Mouse (Mus musculus) inflammation-experienced regulatory T-cells, adult 6 months (primary cell): ENCODE data around the gene Mknk2. TPM values are rescaled to one million over a fixed set of nuclear protein-coding genes. Genes with fewer than 3 reads are reported as not detected.

Experiments
- ATAC-seq: one replicate; pipeline ENCODE4 v1.8.0; 2017
- polyA plus RNA-seq, 3 experiments: library from polyadenylated mRNA; unstranded; fragments of 100-300 nt; shearing (Covaris generic); gene quantifications; one replicate each; pipeline ENCODE4 v1.2.1; 2017

The Mknk2 gene
- polyA plus RNA-seq, result 10 to 100 TPM; 50.3 to 61.4 (median 50.9) TPM

- peak; percentile 42 for ATAC-seq
Observed at GRCm38 (mm10) chr10:80677942-80678436, at the start of gene Mknk2. TSS of gene Mknk2 (minus strand) at chr10:80678112.

DNA sequence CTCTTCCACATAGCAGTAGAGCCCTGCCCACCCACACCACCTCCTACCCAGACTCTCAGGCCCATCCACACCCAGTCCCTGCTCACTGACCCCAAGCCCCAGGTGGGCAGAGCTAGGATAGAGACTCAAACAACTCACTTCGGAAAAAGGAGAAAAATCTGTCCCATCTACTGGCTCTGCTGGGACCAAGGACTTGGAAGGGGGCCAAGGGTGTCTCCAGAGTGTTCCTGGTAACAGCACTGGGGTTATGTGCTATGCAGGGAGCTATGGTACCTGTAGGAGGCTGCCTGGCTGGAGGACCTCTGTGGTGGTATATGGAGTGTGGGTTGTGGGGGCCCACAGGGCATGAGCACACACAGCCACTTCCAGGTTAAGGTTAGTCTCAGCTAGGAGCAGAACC, 39.4 kb upstream of the Mknk2 start:
- ATAC-seq, result no peak

- no peak for ATAC-seq
Observed at GRCm38 (mm10) chr10:80710834-80711233, 32.9 kb upstream of the Mknk2 start.

DNA sequence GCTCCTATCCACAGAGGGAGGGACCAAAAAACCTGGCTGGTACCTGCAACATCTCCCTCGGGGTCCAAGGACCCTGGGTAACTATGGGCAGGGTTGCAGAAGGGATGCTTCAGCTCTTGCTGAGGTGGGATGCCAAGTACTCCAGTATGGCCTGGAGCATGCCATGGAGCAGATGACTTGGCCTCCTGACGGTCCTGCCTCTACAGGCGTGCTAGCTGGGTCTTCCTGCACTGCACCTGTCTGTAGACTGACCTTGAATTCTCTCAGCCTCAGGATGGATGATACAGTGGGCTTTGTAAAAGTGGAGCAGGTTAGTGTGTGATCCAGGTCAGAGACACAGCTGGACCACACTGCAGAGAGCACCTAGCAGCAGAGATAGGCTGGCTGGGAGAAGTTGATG, 27.6 kb upstream of the Mknk2 start:
- no peak for ATAC-seq

DNA sequence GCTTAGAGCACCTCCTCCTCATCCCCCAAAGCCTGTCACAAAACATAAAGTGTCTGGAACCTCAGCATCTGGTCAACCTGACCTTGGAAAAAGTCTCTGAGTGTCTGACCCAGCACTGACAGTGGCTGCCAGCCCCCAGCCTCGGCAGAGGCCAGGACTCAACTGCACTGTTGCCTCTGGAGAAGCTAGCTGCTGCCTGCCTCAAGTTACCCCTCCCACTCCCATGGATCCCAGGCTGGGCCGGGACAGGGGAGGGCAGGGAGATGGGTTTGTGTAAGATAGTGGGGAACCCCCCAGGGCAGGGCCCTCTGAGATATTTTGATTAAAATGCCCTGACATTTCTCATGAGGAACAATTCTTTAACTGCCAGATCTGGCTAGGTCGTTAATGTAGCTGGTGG, 27.1 kb upstream of the Mknk2 start:
- ATAC-seq, result no peak

DNA sequence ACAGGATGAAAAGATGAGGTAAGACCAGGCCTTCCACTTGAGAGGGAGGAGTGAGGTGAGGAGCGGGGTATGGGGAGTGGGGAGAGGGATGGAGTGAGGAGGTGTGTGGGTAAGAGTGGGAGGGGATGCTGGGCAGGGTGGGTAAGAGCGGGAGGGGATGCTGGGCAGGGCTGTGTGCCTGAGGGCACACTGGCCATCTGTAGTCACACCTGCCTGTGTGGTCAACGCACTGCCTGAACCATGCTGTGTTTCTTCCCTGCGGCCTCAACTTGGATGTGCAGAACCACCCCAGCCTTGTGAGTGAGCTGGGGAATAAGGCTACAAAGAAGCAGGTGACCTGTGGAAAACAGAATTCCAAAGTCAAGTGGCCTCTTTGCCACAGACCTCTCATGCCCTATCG, 26.5 kb upstream of the Mknk2 start:
- no peak for ATAC-seq

- no peak for ATAC-seq
Observed at GRCm38 (mm10) chr10:80703643-80704042, 25.7 kb upstream of the Mknk2 start.

- peak; percentile 46 for ATAC-seq
Observed at GRCm38 (mm10) chr10:80702536-80703390, 24.9 kb upstream of the Mknk2 start.

DNA sequence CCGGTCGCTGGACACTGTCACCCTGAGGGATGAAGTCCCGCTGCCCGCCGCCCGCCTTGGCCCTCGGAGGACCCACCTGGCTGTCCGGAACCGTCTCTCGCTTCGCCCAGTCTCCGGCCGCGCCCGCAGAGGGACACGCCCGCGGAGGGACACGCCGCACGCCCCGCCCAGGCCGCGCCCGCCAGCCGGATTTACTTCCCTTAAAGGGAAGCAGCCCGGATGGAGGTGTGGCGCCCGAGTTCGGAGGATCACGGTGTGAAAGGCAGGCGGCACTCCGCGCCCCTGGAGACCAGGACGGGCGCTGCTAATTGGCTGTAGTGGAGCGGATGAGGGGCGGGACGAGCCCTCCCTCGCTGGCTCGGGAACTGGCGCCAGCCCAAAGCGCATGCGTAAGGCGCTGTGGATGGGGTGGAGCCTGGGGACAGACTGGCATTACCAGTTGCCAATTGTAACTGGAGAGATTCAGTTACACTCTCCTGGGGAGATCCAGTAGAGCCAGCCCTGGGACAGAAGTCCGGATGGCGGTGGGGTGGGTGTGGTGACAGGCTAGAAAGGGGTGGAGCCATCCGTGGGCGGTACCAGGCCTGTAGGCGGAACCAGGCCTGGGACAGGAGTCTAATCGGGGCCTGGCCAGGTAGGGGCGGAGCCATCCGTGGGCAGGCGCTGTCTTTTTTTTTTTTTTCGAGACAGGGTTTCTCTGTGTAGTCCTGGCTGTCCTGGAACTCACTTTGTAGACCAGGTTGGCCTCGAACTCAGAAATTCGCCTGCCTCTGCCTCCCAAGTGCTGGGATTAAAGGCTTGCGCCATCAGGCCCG, 24.0 kb upstream of the Mknk2 start, which contains the start of the genes Mob3a and Izumo4:
Gene Mob3a, minus strand, starts transcription at position 257 of the 815 bp plus-strand sequence.
Gene Izumo4, plus strand, starts transcription at position 464 of the 815 bp plus-strand sequence.
- ATAC-seq, result peak; percentile 80

DNA sequence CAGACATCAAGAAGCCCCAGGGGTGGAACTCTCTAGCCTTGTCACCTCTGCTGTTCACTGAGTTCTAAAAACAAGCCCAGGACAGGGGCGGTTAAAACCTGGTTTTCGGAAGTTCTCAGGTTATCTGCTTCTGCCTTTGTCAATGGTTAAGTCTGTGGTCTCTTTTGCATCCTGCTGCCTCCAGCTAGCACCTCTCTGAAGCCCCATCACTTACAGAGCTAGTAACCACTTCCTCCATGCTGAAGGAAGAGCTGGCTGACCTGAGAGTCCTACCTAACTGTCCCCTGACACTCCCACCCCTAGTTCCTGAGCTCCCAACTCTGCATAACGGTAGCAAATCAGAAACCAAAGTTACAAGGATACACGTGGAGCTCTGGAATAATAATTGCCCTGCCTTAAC, 22.8 kb upstream of the Mknk2 start:
- ATAC-seq, result peak; percentile 49

DNA sequence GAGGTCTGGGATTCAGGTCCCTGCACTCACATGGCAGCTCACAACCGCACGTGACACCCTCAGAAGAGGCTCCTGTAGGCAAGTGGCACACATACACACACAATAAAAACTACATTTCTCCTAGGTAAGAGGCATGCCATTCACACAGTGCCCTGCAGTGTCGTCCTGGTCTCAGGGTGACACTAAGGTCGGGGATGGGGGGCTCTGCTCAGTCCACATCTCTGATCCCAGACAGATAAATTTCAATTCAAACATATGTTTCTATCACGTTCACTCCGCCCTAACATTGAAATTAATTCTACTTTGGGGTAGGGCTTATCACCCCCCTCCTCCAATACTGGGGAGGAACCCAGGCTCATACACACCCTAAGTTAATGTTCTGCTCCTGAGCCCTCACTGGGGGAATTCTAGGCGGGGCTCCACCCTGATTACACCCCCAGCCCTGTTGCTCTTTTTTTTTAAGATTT, 22.2 kb upstream of the Mknk2 start:
- no peak for ATAC-seq

DNA sequence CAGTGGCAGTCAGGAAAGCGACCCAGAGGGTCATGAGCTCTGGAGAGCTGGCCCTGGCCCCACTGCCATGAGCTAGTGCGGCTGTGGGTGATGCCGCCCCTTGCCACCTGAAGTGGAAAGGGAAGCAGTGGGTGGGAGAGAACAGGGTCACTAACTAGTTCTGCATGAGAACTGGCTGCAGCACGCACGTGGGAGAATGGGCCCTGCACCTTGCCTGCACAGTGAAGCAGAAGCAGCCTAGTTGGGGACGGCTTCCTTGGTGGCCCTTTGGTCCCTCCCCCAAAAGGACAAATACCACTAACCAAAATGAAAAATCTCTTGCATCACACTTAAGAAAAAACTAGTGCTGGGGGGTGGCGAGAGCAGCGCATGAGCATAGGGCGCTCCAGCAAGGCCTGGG, 20.7 kb upstream of the Mknk2 start:
- no peak for ATAC-seq

- ATAC-seq, result no peak
Observed at GRCm38 (mm10) chr10:80697812-80698211, 19.9 kb upstream of the Mknk2 start.

GRCm38 (mm10) chr10:80697393-80697787, 19.5 kb upstream of the Mknk2 start:
- ATAC-seq, result no peak

DNA sequence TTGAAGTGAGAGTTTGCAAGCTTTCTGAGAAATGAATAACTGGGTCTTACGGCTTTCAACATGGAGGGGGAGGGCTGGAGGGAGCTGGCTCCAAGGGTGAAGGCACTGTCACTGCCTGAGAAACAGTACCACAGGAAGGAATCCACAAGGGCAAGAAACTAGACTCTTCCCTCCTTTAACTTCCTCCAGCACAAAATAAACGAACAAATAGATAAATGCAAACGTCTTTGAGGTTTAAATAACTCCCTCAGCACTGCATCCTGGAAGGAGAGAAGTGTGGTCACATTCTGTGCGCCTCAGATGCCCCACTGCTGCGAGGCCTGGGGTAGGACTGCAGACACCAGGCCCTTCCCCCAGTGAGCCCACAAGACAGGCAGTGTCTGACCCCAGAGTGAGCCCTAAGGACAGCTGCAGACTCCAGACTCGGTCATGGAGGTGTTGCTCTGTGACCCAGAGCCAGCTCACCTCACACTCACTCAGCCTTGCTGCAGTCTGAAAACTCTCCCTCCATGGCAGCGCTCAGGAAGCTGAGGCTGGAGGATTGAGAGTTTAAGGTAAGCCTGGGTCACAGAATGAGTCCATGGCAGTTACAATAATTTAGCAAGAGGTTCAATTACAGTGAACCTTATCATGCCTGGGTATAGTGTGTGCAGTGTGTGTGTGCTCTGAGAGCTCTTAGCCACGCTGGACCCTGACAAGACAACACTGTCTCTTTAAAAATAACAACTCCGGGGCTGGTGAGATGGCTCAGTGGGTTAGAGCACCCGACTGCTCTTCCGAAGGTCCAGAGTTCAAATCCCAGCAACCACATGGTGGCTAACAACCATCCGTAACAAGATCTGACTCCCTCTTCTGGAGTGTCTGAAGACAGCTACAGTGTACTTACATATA, 18.8 kb upstream of the Mknk2 start:
- ATAC-seq, result no peak

DNA sequence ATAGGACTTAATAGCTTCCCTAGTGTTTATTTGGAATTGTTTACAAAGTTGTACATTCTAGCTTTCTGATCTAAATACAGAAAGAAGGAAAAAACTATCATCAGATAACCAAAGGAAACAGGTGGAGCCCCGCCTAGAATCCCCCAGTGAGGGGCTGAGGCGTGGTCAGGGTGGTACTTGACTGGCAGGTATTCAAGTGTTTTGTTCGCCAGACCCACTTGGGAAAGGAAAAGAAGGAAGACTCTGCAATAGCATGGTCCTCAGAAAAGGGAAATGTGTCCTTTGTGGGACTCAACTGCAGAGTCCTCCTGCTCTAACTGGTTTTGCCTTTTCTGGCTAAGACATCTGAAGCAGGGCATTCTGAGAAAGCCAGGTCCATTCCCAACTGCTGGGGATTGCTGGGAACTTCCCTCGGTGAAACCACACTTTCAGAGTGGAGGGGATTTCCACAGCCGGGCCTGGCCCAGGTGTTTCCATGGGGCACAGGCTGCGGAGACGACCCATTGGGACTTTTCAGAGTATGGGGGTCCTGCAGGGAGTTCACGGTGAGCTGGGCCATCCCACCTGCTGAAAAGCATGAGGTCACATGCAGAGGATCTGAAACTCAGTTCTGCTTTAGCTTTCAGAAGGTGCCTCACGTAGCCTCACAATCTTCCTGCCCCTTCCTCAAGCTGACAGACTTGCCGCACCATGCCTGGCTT, 18.0 kb upstream of the Mknk2 start:
- peak; percentile 7 for ATAC-seq

DNA sequence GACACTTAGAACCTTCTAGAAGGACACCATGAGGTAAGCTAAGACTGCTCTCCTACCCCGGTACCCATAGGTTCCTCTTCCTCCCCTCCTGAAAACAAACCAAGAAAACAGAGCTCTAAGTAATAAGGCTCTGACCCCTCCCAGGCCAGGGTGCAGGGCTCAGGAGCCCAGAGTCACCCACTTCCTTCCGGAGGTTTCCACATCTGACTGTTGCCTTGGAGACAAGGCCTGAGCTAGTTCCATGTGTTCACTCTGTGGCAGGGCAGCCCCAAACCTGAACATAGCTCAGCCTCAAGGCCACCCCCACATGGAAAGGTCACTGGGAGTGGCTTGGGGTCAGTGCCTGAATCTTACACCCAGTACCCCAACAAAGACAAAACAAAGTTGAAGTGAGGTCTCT, 17.3 kb upstream of the Mknk2 start:
- peak; percentile 83 for ATAC-seq

- no peak for ATAC-seq
Observed at GRCm38 (mm10) chr10:80694159-80694938, 16.4 kb upstream of the Mknk2 start.

- ATAC-seq, result no peak
Observed at GRCm38 (mm10) chr10:80693401-80694045, 15.6 kb upstream of the Mknk2 start.
